Mouse (Mus musculus) hindbrain, postnatal 0 days (tissue): ENCODE measurements around the gene Pnpla3. TPM values are rescaled to one million over a fixed set of nuclear protein-coding genes. Genes with fewer than 3 reads are reported as not detected.

Experiments used
- ATAC-seq: fragments of 200-750 bp; cut with Nextera tagmentation; 2 replicates; pipeline ENCODE4 v1.8.0; 2017; ENCODE audit warnings: mild to moderate bottlenecking, moderate TSS enrichment, moderate library complexity
- DNase-seq: peaks from one replicate; pipeline ENCODE4 v3.0.0-alpha.2; 2015; ENCODE audit warnings: low spot score
- H3K27ac ChIP-seq: fragments of 300-500 bp; sonication (generic); 2 replicates; pipeline ENCODE4 v1.5.1; 2014; ENCODE audit warnings: mild to moderate bottlenecking
- H3K27me3 ChIP-seq: fragments of 300-500 bp; sonication (generic); 2 replicates; pipeline ENCODE4 v1.6.1; 2014; ENCODE audit warnings: low read length, mixed read lengths; ENCODE audit not compliant: insufficient read depth
- H3K36me3 ChIP-seq: fragments of 300-500 bp; sonication (generic); 2 replicates; pipeline ENCODE4 v1.6.1; 2014; ENCODE audit warnings: low read length, mixed read lengths; ENCODE audit not compliant: insufficient read depth
- H3K4me1 ChIP-seq: fragments of 300-500 bp; sonication (generic); 2 replicates; pipeline ENCODE4 v1.6.1; 2014; ENCODE audit warnings: antibody characterized with exemption, low read length, mixed read lengths; ENCODE audit not compliant: insufficient read depth
- H3K4me2 ChIP-seq: fragments of 300-500 bp; sonication (generic); 2 replicates; pipeline ENCODE4 v1.6.1; 2014; ENCODE audit warnings: low read depth, mild to moderate bottlenecking, low read length, moderate library complexity, mixed read lengths
- H3K4me3 ChIP-seq: fragments of 300-500 bp; sonication (generic); 2 replicates; pipeline ENCODE4 v1.5.1; 2014; ENCODE audit warnings: low read length
- H3K9ac ChIP-seq: fragments of 300-500 bp; sonication (generic); replicated peaks from 2 replicates; pipeline ENCODE4 v1.6.1; 2014; ENCODE audit warnings: mild to moderate bottlenecking, low read length, moderate library complexity, mixed read lengths
- H3K9me3 ChIP-seq: fragments of 300-500 bp; sonication (generic); 2 replicates; pipeline ENCODE4 v1.6.1; 2016; ENCODE audit warnings: low read length, mixed read lengths
- CTCF ChIP-seq: IDR thresholded peaks from 2 replicates; pipeline ENCODE4 v1.5.1; 2016; ENCODE audit warnings: antibody characterized with exemption, control low read depth, low read depth
- WGBS: fragments of 180-500 bp; shearing (Covaris S2); extraction: QIAGEN DNeasy Blood & Tissue Kit; methylation state at CpG from one replicate; pipeline ENCODE4 v1.1.7; 2014; 5-methylcytosine and 5-hydroxymethylcytosine counted together
- polyA plus RNA-seq: library from polyadenylated mRNA; unstranded; fragments of >200 nt; fragmentation: Nextera tagmentation; extraction: Ambion mirVana; gene quantifications from 2 replicates; pipeline ENCODE4 v1.2.1, GENCODE M21; 2015
- total RNA-seq: library from RNA; depleted of rRNA; stranded (reverse); fragments of >200 nt; gene quantifications from 2 replicates; pipeline ENCODE4 v1.2.3, GENCODE M21; 2014

Pnpla3 gene
- total and polyA plus RNA-seq, 2 experiments from 2014 or later: 6.2 to 15.4 TPM

GRCm38 (mm10) chr15:84210941-84211340, 43.3 kb downstream of the Pnpla3 start:
- 89% methylated on average over 13 of the region's 13 CpGs for WGBS

GRCm38 (mm10) chr15:84211564-84211963, 43.9 kb downstream of the Pnpla3 start:
- ATAC-seq (no peak), DNase-seq (no peak)
- no peaks in the 10 kb centered on the region for H3K4me1 ChIP-seq
- H3K36me3 ChIP-seq: peaks cover 42% of the 10 kb centered on the region
- H3K4me3 ChIP-seq: no peak overlapping the region
- TF ChIP-seq CTCF: no peak
- H3K9ac ChIP-seq: no peak overlapping the region
- no peak overlapping the region; the same call in 1 of the 2 replicates for H3K27ac ChIP-seq
- H3K4me2 ChIP-seq: no peak overlapping the region
- no peaks in the 10 kb centered on the region for H3K9me3 ChIP-seq
- WGBS: 60% methylated on average over 4 of the region's 4 CpGs
- H3K27me3 ChIP-seq: no peaks in the 10 kb centered on the region

More at GRCm38 (mm10) chr15:84210941-84211340, 43.3 kb downstream of the Pnpla3 start:
- H3K4me2 ChIP-seq: no peak overlapping the region
- H3K27me3 ChIP-seq: no peaks in the 10 kb centered on the region
- H3K9me3 ChIP-seq: no peaks in the 10 kb centered on the region
- H3K9ac ChIP-seq: no peak overlapping the region
- peaks cover 49% of the 10 kb centered on the region for H3K36me3 ChIP-seq
- DNase-seq (no peak), ATAC-seq (no peak)
- H3K27ac ChIP-seq: no peak overlapping the region
- H3K4me1 ChIP-seq: no peaks in the 10 kb centered on the region
- no peak overlapping the region for H3K4me3 ChIP-seq
- TF ChIP-seq CTCF: no peak

- H3K27ac ChIP-seq: no peak overlapping the region; the same call in 1 of the 2 replicates
- no peak overlapping the region for H3K9ac ChIP-seq
Measured at GRCm38 (mm10) chr15:84212031-84212755, 44.6 kb downstream of the Pnpla3 start.

GRCm38 (mm10) chr15:84212756-84213105, 45.1 kb downstream of the Pnpla3 start:
- DNase-seq: no peak
- 80% methylated on average over 2 of the region's 2 CpGs for WGBS
- no peak for TF ChIP-seq CTCF
- no peak overlapping the region for H3K4me3 ChIP-seq
- H3K4me1 ChIP-seq: peaks cover 6% of the 10 kb centered on the region; the same call in 1 of the 2 replicates
- H3K27ac ChIP-seq: no peak overlapping the region
- no peaks in the 10 kb centered on the region for H3K9me3 ChIP-seq
- H3K27me3 ChIP-seq: no peaks in the 10 kb centered on the region
- H3K36me3 ChIP-seq: peaks cover 36% of the 10 kb centered on the region
- H3K4me2 ChIP-seq: no peak overlapping the region
- no peak for ATAC-seq
- no peak overlapping the region for H3K9ac ChIP-seq

More at GRCm38 (mm10) chr15:84212031-84212755, 44.6 kb downstream of the Pnpla3 start:
- Histone ChIP-seq H3K4me3 (no peak overlapping the region), H3K36me3 (peaks cover 38% of the 10 kb centered on the region), H3K4me2 (no peak overlapping the region), H3K4me1 (peaks cover 4% of the 10 kb centered on the region; the same call in 1 of the 2 replicates), H3K27me3 (no peaks in the 10 kb centered on the region), H3K9me3 (no peaks in the 10 kb centered on the region)
- TF ChIP-seq CTCF: peak; percentile 99
- DNase-seq (peak; percentile 92), ATAC-seq (peak; percentile 55)
- 37% methylated on average over 6 of the region's 6 CpGs for WGBS

- Histone ChIP-seq H3K4me2 (no peak overlapping the region), H3K9ac (no peak overlapping the region), H3K9me3 (no peaks in the 10 kb centered on the region), H3K27me3 (no peaks in the 10 kb centered on the region), H3K4me3 (no peak overlapping the region), H3K36me3 (peaks cover 36% of the 10 kb centered on the region), H3K4me1 (peaks cover 7% of the 10 kb centered on the region; the same call in 1 of the 2 replicates), H3K27ac (no peak overlapping the region)
- WGBS: 87% methylated on average over 6 of the region's 6 CpGs
- no peak for TF ChIP-seq CTCF
- ATAC-seq (no peak), DNase-seq (no peak)
Measured at GRCm38 (mm10) chr15:84213162-84213739, 45.6 kb downstream of the Pnpla3 start.

- no peak for ATAC-seq
- Histone ChIP-seq H3K9me3 (no peaks in the 10 kb centered on the region), H3K36me3 (peaks cover 30% of the 10 kb centered on the region), H3K4me1 (peaks cover 12% of the 10 kb centered on the region; the same call in 1 of the 2 replicates), H3K4me3 (no peak overlapping the region), H3K27ac (no peak overlapping the region), H3K27me3 (no peaks in the 10 kb centered on the region), H3K4me2 (no peak overlapping the region), H3K9ac (no peak overlapping the region)
- no peak for DNase-seq
- TF ChIP-seq CTCF: no peak
- 89% methylated on average over 7 of the region's 7 CpGs for WGBS
Measured at GRCm38 (mm10) chr15:84214476-84214875, 46.8 kb downstream of the Pnpla3 start.

GRCm38 (mm10) chr15:84215273-84215672, 47.6 kb downstream of the Pnpla3 start:
- H3K4me2 ChIP-seq: no peak overlapping the region
- DNase-seq: no peak
- H3K27me3 ChIP-seq: no peaks in the 10 kb centered on the region
- H3K27ac ChIP-seq: no peak overlapping the region
- 85% methylated on average over 2 of the region's 2 CpGs for WGBS
- H3K9me3 ChIP-seq: no peaks in the 10 kb centered on the region
- peaks cover 12% of the 10 kb centered on the region; the same call in 1 of the 2 replicates for H3K4me1 ChIP-seq
- no peak overlapping the region for H3K4me3 ChIP-seq
- TF ChIP-seq CTCF: no peak
- H3K9ac ChIP-seq: no peak overlapping the region
- ATAC-seq: no peak
- H3K36me3 ChIP-seq: peaks cover 22% of the 10 kb centered on the region
